Mouse (Mus musculus) limb, embryonic 12.5 days (tissue): ENCODE measurements around the gene Sema3f. TPM values are rescaled to one million over a fixed set of nuclear protein-coding genes. Genes with fewer than 3 reads are reported as not detected.

Experiments
- ATAC-seq: fragments of 200-750 bp; cut with Nextera tagmentation; 2 replicates; pipeline ENCODE4 v1.8.0; 2017; ENCODE audit warnings: low read depth, moderate TSS enrichment; ENCODE audit not compliant: insufficient number of reproducible peaks, insufficient read depth, low FRiP score, low TSS enrichment
- H3K27ac ChIP-seq: fragments of 300-500 bp; sonication (generic); 2 replicates; pipeline ENCODE4 v1.5.1; 2016; ENCODE audit warnings: mild to moderate bottlenecking, moderate library complexity
- H3K27me3 ChIP-seq: fragments of 300-500 bp; sonication (generic); 2 replicates; pipeline ENCODE4 v1.6.1; 2016; ENCODE audit warnings: mild to moderate bottlenecking, moderate library complexity
- H3K36me3 ChIP-seq: fragments of 300-500 bp; sonication (generic); 2 replicates; pipeline ENCODE4 v1.6.1; 2016; ENCODE audit warnings: mild to moderate bottlenecking, moderate library complexity
- H3K4me1 ChIP-seq: fragments of 300-500 bp; sonication (generic); replicated peaks from 2 replicates; pipeline ENCODE4 v1.6.1; 2016
- H3K4me2 ChIP-seq: fragments of 300-500 bp; sonication (generic); 2 replicates; pipeline ENCODE4 v1.6.1; 2016; ENCODE audit warnings: mild to moderate bottlenecking, moderate library complexity
- H3K4me3 ChIP-seq: fragments of 300-500 bp; sonication (generic); replicated peaks from 2 replicates; pipeline ENCODE4 v1.5.1; 2016; ENCODE audit warnings: mild to moderate bottlenecking
- H3K9ac ChIP-seq: fragments of 300-500 bp; sonication (generic); replicated peaks from 2 replicates; pipeline ENCODE4 v1.6.1; 2016; ENCODE audit warnings: mild to moderate bottlenecking, moderate library complexity
- H3K9me3 ChIP-seq: fragments of 300-500 bp; sonication (generic); 2 replicates; pipeline ENCODE4 v1.6.1; 2016; ENCODE audit warnings: mild to moderate bottlenecking, moderate library complexity
- WGBS: fragments of 180-500 bp; shearing (Covaris S2); methylation state at CpG from one replicate; pipeline ENCODE4 v1.1.7; 2016; 5-methylcytosine and 5-hydroxymethylcytosine counted together
- polyA plus RNA-seq: library from polyadenylated mRNA; unstranded; fragments of >200 nt; fragmentation: Nextera tagmentation; extraction: Ambion mirVana; gene quantifications from 2 replicates; pipeline ENCODE4 v1.2.1, GENCODE M21; 2016

Gene Sema3f
- polyA plus RNA-seq, 1 experiment from 2014 or later = 47.6 TPM

DNA sequence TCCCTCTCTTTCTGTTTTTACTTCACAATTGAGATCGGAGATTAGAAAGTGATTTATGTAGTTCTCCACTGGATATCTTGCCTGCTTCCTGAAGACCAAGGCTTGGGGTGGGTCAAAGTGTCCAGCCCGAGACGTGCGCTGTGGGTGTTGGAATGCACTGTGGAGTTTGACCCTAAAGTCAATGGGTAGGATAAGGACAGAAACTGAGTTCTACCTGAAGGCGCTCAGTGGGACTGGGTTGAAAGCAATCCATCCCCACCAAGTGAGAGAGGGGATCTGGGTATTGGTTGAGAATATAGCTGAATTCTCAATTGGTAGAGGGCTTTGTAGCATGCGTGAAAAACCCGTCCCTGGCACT lies 65.1 kb downstream of the Sema3f start:
- Histone ChIP-seq H3K4me2 (peak overlapping the region; percentile 61), H3K4me3 (no peak overlapping the region), H3K27me3 (no peaks in the 10 kb centered on the region), H3K9ac (0 out of 2 replicates have a peak overlapping the region, but pooled peaks have one; percentile 50), H3K4me1 (peaks cover 18% of the 10 kb centered on the region), H3K36me3 (no peaks in the 10 kb centered on the region), H3K9me3 (no peaks in the 10 kb centered on the region), H3K27ac (no peak overlapping the region)
- peak; percentile 28; the same call in 1 of the 2 replicates for ATAC-seq
- 49% methylated on average over 7 of the region's 7 CpGs for WGBS

DNA sequence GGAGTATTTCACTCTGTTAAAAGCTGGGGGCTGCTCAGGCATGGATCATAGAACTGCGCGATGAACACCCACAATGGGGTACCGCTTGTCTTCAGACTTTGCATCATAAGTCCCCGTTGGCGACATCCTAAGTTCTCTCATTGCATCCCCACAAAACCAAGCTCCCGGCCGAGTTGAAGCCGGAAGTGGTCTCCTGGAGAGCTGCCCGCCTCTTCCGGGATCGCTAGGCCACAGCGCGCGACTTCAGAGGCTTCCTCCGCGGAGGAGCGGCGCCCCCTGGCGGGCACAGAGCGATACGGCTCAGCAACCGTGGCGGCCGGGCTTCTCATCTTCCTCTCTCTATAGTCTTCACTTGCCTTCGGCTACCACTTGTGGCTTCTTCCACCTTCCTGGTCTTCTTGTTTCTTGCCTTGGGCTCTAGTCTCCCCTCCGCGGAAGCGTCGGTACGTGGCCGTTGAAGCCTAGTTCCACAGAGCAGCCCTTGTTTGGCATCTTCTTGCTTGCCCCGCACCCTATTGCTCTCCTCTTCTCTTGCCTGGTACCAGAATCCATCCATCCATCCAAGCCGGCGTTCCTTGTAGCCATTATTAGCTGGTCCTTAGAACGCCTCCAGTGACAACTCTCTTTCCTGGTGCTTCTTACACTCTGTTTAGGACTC lies 65.7 kb downstream of the Sema3f start:
- peaks cover 18% of the 10 kb centered on the region for H3K4me1 ChIP-seq
- H3K4me3 ChIP-seq = peak overlapping the region; percentile 37
- H3K9ac ChIP-seq = peak overlapping the region; percentile 50; the same call in 1 of the 2 replicates
- peak; percentile 39; the same call in 1 of the 2 replicates for ATAC-seq
- no peaks in the 10 kb centered on the region for H3K27me3 ChIP-seq
- no peaks in the 10 kb centered on the region for H3K36me3 ChIP-seq
- H3K4me2 ChIP-seq = peak overlapping the region; percentile 61
- no peaks in the 10 kb centered on the region for H3K9me3 ChIP-seq
- 5% methylated on average over 35 of the region's 35 CpGs for WGBS
- peak overlapping the region; percentile 47 for H3K27ac ChIP-seq

DNA sequence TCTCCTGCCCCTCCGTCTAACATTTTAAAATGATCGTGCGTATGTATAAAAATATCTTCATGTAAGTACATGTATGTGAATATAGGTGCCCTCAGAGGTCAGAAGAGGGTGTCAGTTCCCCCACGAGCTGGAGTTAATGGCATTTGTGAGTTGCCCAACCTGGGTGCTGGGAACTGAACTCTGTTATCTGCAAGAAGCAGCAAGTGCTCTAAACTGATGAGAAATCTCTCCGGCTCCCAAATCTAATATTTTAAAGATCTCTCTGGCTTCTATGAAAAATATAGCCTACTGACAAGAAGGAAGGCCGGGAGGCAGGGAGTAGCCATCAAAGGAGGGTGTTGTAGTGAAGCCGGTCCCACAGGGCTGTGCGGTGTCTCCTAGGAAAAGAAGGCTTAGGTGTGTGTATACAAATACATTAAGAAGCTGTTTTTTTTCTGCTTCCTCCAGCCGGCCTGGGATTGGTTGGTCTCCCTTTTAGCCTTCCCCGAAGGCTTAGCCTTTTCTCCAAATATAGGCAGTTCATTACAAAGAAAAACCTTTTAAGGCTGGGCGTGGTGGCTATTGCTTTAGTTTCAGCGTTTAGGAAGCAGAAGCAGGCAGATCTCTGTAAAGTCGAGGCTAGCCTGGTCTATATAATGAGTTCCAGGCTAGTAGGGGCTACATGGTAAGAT lies 66.6 kb downstream of the Sema3f start:
- peak overlapping the region; percentile 47; the same call in 1 of the 2 replicates for H3K27ac ChIP-seq
- H3K4me1 ChIP-seq = peaks cover 18% of the 10 kb centered on the region
- no peak overlapping the region for H3K4me3 ChIP-seq
- H3K9ac ChIP-seq = no peak overlapping the region
- no peak for ATAC-seq
- H3K9me3 ChIP-seq = no peaks in the 10 kb centered on the region
- no peaks in the 10 kb centered on the region for H3K27me3 ChIP-seq
- H3K4me2 ChIP-seq = peak overlapping the region; percentile 61
- WGBS = 91% methylated on average over 13 of the region's 13 CpGs
- H3K36me3 ChIP-seq = no peaks in the 10 kb centered on the region

- Histone ChIP-seq H3K9me3 (no peaks in the 10 kb centered on the region), H3K4me3 (no peak overlapping the region), H3K27ac (no peak overlapping the region), H3K36me3 (no peaks in the 10 kb centered on the region), H3K4me1 (peaks cover 28% of the 10 kb centered on the region), H3K9ac (peak overlapping the region; percentile 31), H3K27me3 (no peaks in the 10 kb centered on the region), H3K4me2 (no peak overlapping the region)
- WGBS = 21% methylated on average over 8 of the region's 8 CpGs
- ATAC-seq = no peak
Measured at GRCm38 (mm10) chr9:107641666-107642065, 68.6 kb downstream of the Sema3f start.

GRCm38 (mm10) chr9:107640257-107640772 lies 70.0 kb downstream of the Sema3f start:
- H3K9ac ChIP-seq = no peak overlapping the region
- no peaks in the 10 kb centered on the region for H3K9me3 ChIP-seq
- 46% methylated on average over 8 of the region's 8 CpGs for WGBS
- H3K27me3 ChIP-seq = no peaks in the 10 kb centered on the region
- no peak for ATAC-seq
- 0 out of 2 replicates have a peak overlapping the region, but pooled peaks have one; percentile 7 for H3K27ac ChIP-seq
- H3K36me3 ChIP-seq = no peaks in the 10 kb centered on the region
- H3K4me2 ChIP-seq = no peak overlapping the region
- H3K4me1 ChIP-seq = peaks cover 36% of the 10 kb centered on the region
- H3K4me3 ChIP-seq = no peak overlapping the region

GRCm38 (mm10) chr9:107637070-107637469 lies 73.2 kb downstream of the Sema3f start:
- peaks cover 6% of the 10 kb centered on the region; the same call in 1 of the 2 replicates for H3K36me3 ChIP-seq
- no peak overlapping the region for H3K4me3 ChIP-seq
- H3K27me3 ChIP-seq = no peaks in the 10 kb centered on the region
- H3K4me1 ChIP-seq = peaks cover 43% of the 10 kb centered on the region
- no peaks in the 10 kb centered on the region for H3K9me3 ChIP-seq
- no peak overlapping the region; the same call in 1 of the 2 replicates for H3K9ac ChIP-seq
- no peak for ATAC-seq
- WGBS = 33% methylated on average over 7 of the region's 7 CpGs
- H3K4me2 ChIP-seq = peak overlapping the region; percentile 23
- peak overlapping the region; percentile 42; the same call in 1 of the 2 replicates for H3K27ac ChIP-seq

DNA sequence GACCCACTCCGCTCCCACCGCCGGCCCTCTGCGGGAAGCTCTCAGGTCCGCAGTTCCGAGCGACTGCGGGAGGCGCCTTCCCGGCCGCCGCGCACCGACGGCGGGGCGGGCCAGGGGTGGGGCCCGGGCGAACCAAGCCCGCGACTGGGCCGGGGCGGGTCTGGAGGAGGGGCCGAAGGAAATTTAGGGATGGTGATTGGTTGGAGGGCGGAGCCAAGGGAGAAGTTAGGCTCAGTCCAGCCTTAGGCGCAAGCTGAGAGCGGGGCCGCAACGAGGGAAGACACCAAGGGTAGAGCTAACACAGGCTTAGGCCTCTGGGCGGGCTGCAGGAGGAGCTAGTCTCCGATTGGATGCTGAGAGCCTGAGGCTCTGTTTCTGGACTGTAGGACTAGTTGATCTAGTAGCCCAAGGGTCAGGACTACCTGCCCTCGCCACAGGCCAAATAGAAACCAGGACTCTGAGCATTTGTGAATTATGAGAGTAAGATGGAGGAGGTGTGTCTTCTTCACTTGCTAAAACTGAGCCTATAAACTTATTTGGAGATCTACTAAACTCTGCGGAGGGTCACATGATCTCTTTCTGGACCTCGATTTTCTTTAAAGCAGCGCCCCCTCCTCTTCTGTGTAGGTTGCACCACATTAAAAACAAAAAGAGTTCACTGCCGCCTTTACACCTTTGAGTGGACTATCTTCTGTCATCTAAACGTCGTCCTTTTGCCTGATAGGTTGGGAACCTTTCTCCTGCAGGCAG lies 74.8 kb downstream of the Sema3f start, which contains the start of gene Gnai2:
Gene Gnai2, minus strand, starts transcription at position 89 of the 750 bp plus-strand sequence.
- 4% methylated on average over 38 of the region's 38 CpGs for WGBS
- Histone ChIP-seq H3K9me3 (no peaks in the 10 kb centered on the region), H3K27me3 (no peaks in the 10 kb centered on the region), H3K9ac (peak within 1 kb of the TSS; percentile 90), H3K4me2 (peak within 1 kb of the TSS; percentile 100), H3K36me3 (peaks cover 6% of the 10 kb centered on the region; the same call in 1 of the 2 replicates), H3K4me1 (peaks cover 50% of the 10 kb centered on the region), H3K4me3 (peak within 1 kb of the TSS; percentile 78), H3K27ac (peak within 1 kb of the TSS; percentile 94)
- ATAC-seq = peak; percentile 96

GRCm38 (mm10) chr9:107634406-107635278 lies 75.6 kb downstream of the Sema3f start:
- Histone ChIP-seq H3K4me3 (peak overlapping the region; percentile 78), H3K27ac (peak overlapping the region; percentile 94), H3K4me2 (peak overlapping the region; percentile 100), H3K36me3 (peaks cover 6% of the 10 kb centered on the region; the same call in 1 of the 2 replicates), H3K27me3 (no peaks in the 10 kb centered on the region), H3K9ac (peak overlapping the region; percentile 90), H3K9me3 (no peaks in the 10 kb centered on the region), H3K4me1 (peaks cover 57% of the 10 kb centered on the region)
- WGBS = 1% methylated on average over 35 of the region's 35 CpGs
- no peak for ATAC-seq

DNA sequence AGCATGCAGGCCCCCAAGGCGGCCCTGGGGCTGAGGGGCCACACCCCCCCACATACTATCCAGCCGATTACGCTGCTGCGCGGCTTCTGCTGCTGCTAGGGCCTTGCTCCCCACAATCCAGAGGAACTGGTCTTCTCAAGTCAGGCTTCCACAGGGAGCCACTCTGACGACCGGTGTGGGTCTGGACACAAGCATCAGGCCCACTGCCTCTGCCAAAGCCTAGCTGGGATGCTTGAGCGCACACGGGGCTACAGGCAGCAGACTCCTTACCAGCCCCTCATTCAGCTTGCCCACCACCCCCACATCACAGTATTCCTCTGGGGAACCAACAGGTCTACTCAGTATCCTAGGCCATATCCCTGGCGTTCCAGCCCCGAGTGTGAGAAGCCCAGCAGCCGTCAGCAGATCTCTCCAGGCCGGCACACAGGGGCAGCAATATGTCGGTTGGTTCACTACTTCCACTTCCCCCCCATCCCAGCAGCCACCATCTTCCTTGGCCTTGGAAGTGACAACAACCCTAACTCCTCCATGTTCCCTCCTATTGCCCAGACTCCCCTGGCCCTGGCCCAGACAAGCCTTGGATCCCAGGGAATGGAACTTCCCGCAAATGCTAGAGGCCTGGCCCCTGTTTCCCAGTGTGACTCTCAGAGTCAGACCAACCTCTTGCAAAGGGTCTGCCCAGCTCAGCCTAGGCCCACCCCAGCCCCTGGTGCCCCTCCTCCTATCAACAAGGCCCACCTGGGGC lies 76.4 kb downstream of the Sema3f start:
- ATAC-seq = no peak
- Histone ChIP-seq H3K27me3 (no peaks in the 10 kb centered on the region), H3K9ac (peak overlapping the region; percentile 90), H3K9me3 (no peaks in the 10 kb centered on the region), H3K27ac (peak overlapping the region; percentile 94), H3K4me3 (peak overlapping the region; percentile 78), H3K4me1 (peaks cover 65% of the 10 kb centered on the region), H3K36me3 (peaks cover 10% of the 10 kb centered on the region; the same call in 1 of the 2 replicates), H3K4me2 (peak overlapping the region; percentile 100)
- 3% methylated on average over 15 of the region's 15 CpGs for whole genome bisulfite sequencing
